Mouse (Mus musculus) intestine, embryonic 14.5 days (tissue): ENCODE results near the gene Pif1. TPM values are rescaled to one million over a fixed set of nuclear protein-coding genes. Genes with fewer than 3 reads are reported as not detected.
A peak's percentile ranks its signal among the peaks of the same experiment; 100 is the strongest.

Experiments used
- ATAC-seq: fragments of 200-750 bp; cut with Nextera tagmentation; replicated peaks from 2 replicates; pipeline ENCODE4 v1.8.0; 2017; ENCODE audit warnings: low read depth, moderate number of reproducible peaks, moderate TSS enrichment, moderate library complexity; ENCODE audit not compliant: low FRiP score, low TSS enrichment
- DNase-seq: peaks from one replicate; pipeline ENCODE4 v3.0.0-alpha.2; 2018; ENCODE audit warnings: low spot score
- H3K27ac ChIP-seq: fragments of 300-500 bp; sonication (generic); 2 replicates; pipeline ENCODE4 v1.5.1; 2014; ENCODE audit warnings: low read depth, mild to moderate bottlenecking, control low read depth
- H3K27me3 ChIP-seq: fragments of 300-500 bp; sonication (generic); replicated peaks from 2 replicates; pipeline ENCODE4 v1.6.1; 2014; ENCODE audit warnings: low read length, control low read depth; ENCODE audit not compliant: control insufficient read depth, insufficient read depth
- H3K36me3 ChIP-seq: fragments of 300-500 bp; sonication (generic); 2 replicates; pipeline ENCODE4 v1.6.1; 2014; ENCODE audit warnings: low read length, control low read depth; ENCODE audit not compliant: control insufficient read depth, insufficient read depth
- H3K4me1 ChIP-seq: fragments of 300-500 bp; sonication (generic); replicated peaks from 2 replicates; pipeline ENCODE4 v1.6.1; 2014; ENCODE audit warnings: low read length, control low read depth, mixed read lengths; ENCODE audit not compliant: control insufficient read depth, insufficient read depth
- H3K4me2 ChIP-seq: fragments of 300-500 bp; sonication (generic); 2 replicates; pipeline ENCODE4 v1.6.1; 2014; ENCODE audit warnings: low read length
- H3K4me3 ChIP-seq: fragments of 300-500 bp; sonication (generic); 2 replicates; pipeline ENCODE4 v1.5.1; 2014; ENCODE audit warnings: low read depth, low read length, control low read depth, mixed read lengths
- H3K9ac ChIP-seq: fragments of 300-500 bp; sonication (generic); 2 replicates; pipeline ENCODE4 v1.6.1; 2014; ENCODE audit warnings: mild to moderate bottlenecking, low read length
- H3K9me3 ChIP-seq: fragments of 300-500 bp; sonication (generic); 2 replicates; pipeline ENCODE4 v1.6.1; 2016; ENCODE audit warnings: low read length, control low read depth; ENCODE audit not compliant: control insufficient read depth
- WGBS: fragments of 180-500 bp; shearing (Covaris S2); extraction: QIAGEN DNeasy Blood & Tissue Kit; methylation state at CpG from one replicate; pipeline ENCODE4 v1.1.7; 2014; 5-methylcytosine and 5-hydroxymethylcytosine counted together
- polyA plus RNA-seq: library from polyadenylated mRNA; unstranded; fragments of >200 nt; fragmentation: Nextera tagmentation; extraction: Ambion mirVana; gene quantifications from 2 replicates; pipeline ENCODE4 v1.2.1, GENCODE M21; 2014

The Pif1 gene
- polyA plus RNA-seq, 1 experiment from 2014 or later = 8.1 TPM

GRCm38 (mm10) chr9:65631354-65632021 is 44.5 kb downstream of the Pif1 start:
- no peak for DNase-seq

GRCm38 (mm10) chr9:65635766-65636165 is 48.8 kb downstream of the Pif1 start:
- ATAC-seq (no peak), DNase-seq (no peak)
- no peaks in the 10 kb centered on the region for H3K9me3 ChIP-seq
- H3K4me2 ChIP-seq = no peak overlapping the region
- WGBS = 81% methylated on average over 1 of the region's 1 CpGs
- no peak overlapping the region for H3K9ac ChIP-seq
- H3K36me3 ChIP-seq = no peaks in the 10 kb centered on the region
- H3K27ac ChIP-seq = no peak overlapping the region
- peaks cover 13% of the 10 kb centered on the region; the same call in 1 of the 2 replicates for H3K4me1 ChIP-seq
- no peak overlapping the region for H3K4me3 ChIP-seq
- H3K27me3 ChIP-seq = no peaks in the 10 kb centered on the region; the same call in 1 of the 2 replicates

More at GRCm38 (mm10) chr9:65631354-65632021, 44.5 kb downstream of the Pif1 start:
- Histone ChIP-seq H3K9ac (peak overlapping the region; percentile 70), H3K4me2 (peak overlapping the region; percentile 95), H3K4me3 (peak overlapping the region; percentile 77), H3K36me3 (no peaks in the 10 kb centered on the region), H3K27ac (peak overlapping the region; percentile 43; the same call in 1 of the 2 replicates), H3K9me3 (no peaks in the 10 kb centered on the region), H3K27me3 (peaks cover 21% of the 10 kb centered on the region), H3K4me1 (peaks cover 10% of the 10 kb centered on the region; the same call in 1 of the 2 replicates)
- 31% methylated on average over 16 of the region's 16 CpGs for WGBS
- ATAC-seq = no peak

- no peaks in the 10 kb centered on the region for H3K36me3 ChIP-seq
- no peak overlapping the region for H3K4me3 ChIP-seq
- no peak overlapping the region for H3K9ac ChIP-seq
- no peak for DNase-seq
- H3K27ac ChIP-seq = no peak overlapping the region
- 84% methylated on average over 4 of the region's 4 CpGs for WGBS
- no peak overlapping the region for H3K4me2 ChIP-seq
- ATAC-seq = no peak
- no peaks in the 10 kb centered on the region for H3K27me3 ChIP-seq
- peaks cover 17% of the 10 kb centered on the region for H3K4me1 ChIP-seq
- H3K9me3 ChIP-seq = no peaks in the 10 kb centered on the region
Observed at GRCm38 (mm10) chr9:65636926-65637325, 50.0 kb downstream of the Pif1 start.

GRCm38 (mm10) chr9:65639065-65639464 is 52.1 kb downstream of the Pif1 start:
- Histone ChIP-seq H3K4me1 (peaks cover 14% of the 10 kb centered on the region), H3K9ac (no peak overlapping the region), H3K9me3 (no peaks in the 10 kb centered on the region), H3K27me3 (no peaks in the 10 kb centered on the region), H3K4me3 (no peak overlapping the region), H3K36me3 (no peaks in the 10 kb centered on the region), H3K4me2 (no peak overlapping the region), H3K27ac (no peak overlapping the region)
- 57% methylated on average over 5 of the region's 5 CpGs for WGBS
- ATAC-seq (no peak), DNase-seq (no peak)

GRCm38 (mm10) chr9:65640838-65641410 is 54.0 kb downstream of the Pif1 start:
- Histone ChIP-seq H3K4me1 (peaks cover 14% of the 10 kb centered on the region), H3K36me3 (no peaks in the 10 kb centered on the region), H3K4me3 (no peak overlapping the region), H3K9me3 (no peaks in the 10 kb centered on the region), H3K4me2 (0 out of 2 replicates have a peak overlapping the region, but pooled peaks have one; percentile 23), H3K9ac (no peak overlapping the region), H3K27ac (no peak overlapping the region; the same call in 1 of the 2 replicates), H3K27me3 (no peaks in the 10 kb centered on the region)
- no peak for ATAC-seq
- WGBS = 16% methylated on average over 5 of the region's 5 CpGs
- no peak for DNase-seq

GRCm38 (mm10) chr9:65641446-65642052 is 54.6 kb downstream of the Pif1 start:
- ATAC-seq (no peak), DNase-seq (no peak)
- no peak overlapping the region; the same call in 1 of the 2 replicates for H3K27ac ChIP-seq
- H3K4me3 ChIP-seq = no peak overlapping the region
- 0 out of 2 replicates have a peak overlapping the region, but pooled peaks have one; percentile 23 for H3K4me2 ChIP-seq
- no peak overlapping the region for H3K9ac ChIP-seq
- no peaks in the 10 kb centered on the region for H3K9me3 ChIP-seq
- 20% methylated on average over 12 of the region's 12 CpGs for WGBS
- H3K36me3 ChIP-seq = no peaks in the 10 kb centered on the region
- H3K4me1 ChIP-seq = peaks cover 14% of the 10 kb centered on the region
- H3K27me3 ChIP-seq = no peaks in the 10 kb centered on the region

GRCm38 (mm10) chr9:65642546-65642945 is 55.6 kb downstream of the Pif1 start:
- no peak for ATAC-seq
- H3K4me3 ChIP-seq = no peak overlapping the region

GRCm38 (mm10) chr9:65644960-65645359 is 58.0 kb downstream of the Pif1 start:
- no peaks in the 10 kb centered on the region for H3K9me3 ChIP-seq
- 86% methylated on average over 4 of the region's 4 CpGs for WGBS
- no peak overlapping the region for H3K4me3 ChIP-seq
- peaks cover 18% of the 10 kb centered on the region for H3K4me1 ChIP-seq
- H3K27ac ChIP-seq = no peak overlapping the region
- DNase-seq (no peak), ATAC-seq (no peak)
- no peak overlapping the region for H3K9ac ChIP-seq
- no peaks in the 10 kb centered on the region for H3K27me3 ChIP-seq
- no peak overlapping the region for H3K4me2 ChIP-seq
- no peaks in the 10 kb centered on the region for H3K36me3 ChIP-seq

More at GRCm38 (mm10) chr9:65642546-65642945, 55.6 kb downstream of the Pif1 start:
- Histone ChIP-seq H3K4me1 (peaks cover 14% of the 10 kb centered on the region), H3K36me3 (no peaks in the 10 kb centered on the region), H3K9ac (no peak overlapping the region), H3K9me3 (no peaks in the 10 kb centered on the region), H3K4me2 (no peak overlapping the region), H3K27me3 (no peaks in the 10 kb centered on the region), H3K27ac (no peak overlapping the region)
- no peak for DNase-seq
